Comparison of ENCODE assay signal across 11 mouse cellular contexts in genomic region chr19:28191428-28192116, GRCm38 (mm10).
A peak's percentile ranks its signal among the peaks of the same experiment; 100 is the strongest.
DNase-seq lines count a peak whose midpoint lies in the region; ATAC-seq and TF ChIP-seq lines count a peak whose summit lies in the region.
"Had no signal": no experiment of that assay in that cellular context is flagged by ENCODE, and none has a peak within 500 bp of the region (broad histone marks: within the 10 kb centered on the region; RNA-seq: fewer than 3 reads in every experiment).

No protein-coding gene starts in this region.

- H3K4me1 ChIP-seq in lung, embryonic 14.5 days (ENCODE audit: insufficient read depth), result no peaks in the 10 kb centered on the region
- peaks cover 18% of the 10 kb centered on the region for H3K4me1 ChIP-seq in forebrain, embryonic 13.5 days
- H3K4me1 ChIP-seq in midbrain, embryonic 15.5 days, result peaks cover 11% of the 10 kb centered on the region

- no peaks in the 10 kb centered on the region for H3K36me3 ChIP-seq in lung, embryonic 14.5 days (ENCODE audit: insufficient read depth)
- H3K36me3 ChIP-seq in forebrain, embryonic 13.5 days (ENCODE audit: poor library complexity, severe bottlenecking), result no peaks in the 10 kb centered on the region
- H3K36me3 ChIP-seq in midbrain, embryonic 15.5 days (replicated peaks), result no peaks in the 10 kb centered on the region

- no peaks in the 10 kb centered on the region for H3K27me3 ChIP-seq in lung, embryonic 14.5 days (ENCODE audit: insufficient read depth, low read length)
- H3K27me3 ChIP-seq in forebrain, embryonic 13.5 days, result no peaks in the 10 kb centered on the region
- H3K27me3 ChIP-seq in midbrain, embryonic 15.5 days (replicated peaks), result no peaks in the 10 kb centered on the region

- H3K4me3 ChIP-seq in lung, embryonic 14.5 days (ENCODE audit: low read depth, low read length), result no peak overlapping the region
- H3K4me3 ChIP-seq in forebrain, embryonic 13.5 days, result no peak overlapping the region
- H3K4me3 ChIP-seq in midbrain, embryonic 15.5 days, result no peak overlapping the region

- no peak overlapping the region for H3K9ac ChIP-seq in lung, embryonic 14.5 days
- H3K9ac ChIP-seq in forebrain, embryonic 13.5 days, result no peak overlapping the region
- no peak overlapping the region for H3K9ac ChIP-seq in midbrain, embryonic 15.5 days

- H3K9me3 ChIP-seq in lung, embryonic 14.5 days (ENCODE audit: low read depth, low read length), result no peaks in the 10 kb centered on the region
- H3K9me3 ChIP-seq in forebrain, embryonic 13.5 days (replicated peaks), result 0 out of 2 replicates have a peak, but pooled peaks cover 4% of the 10 kb centered on the region
- H3K9me3 ChIP-seq in midbrain, embryonic 15.5 days, result no peaks in the 10 kb centered on the region

- H3K27ac ChIP-seq in lung, embryonic 14.5 days (ENCODE audit: low read depth), result no peak overlapping the region
- H3K27ac ChIP-seq in forebrain, embryonic 13.5 days, result no peak overlapping the region
- H3K27ac ChIP-seq in midbrain, embryonic 15.5 days, result peak overlapping the region; percentile 5; the same call in 1 of the 2 replicates

- intact Hi-C loops in heart, postnatal 10 days (cut with DNase I), result no loop called here

- ATAC-seq in lung, embryonic 14.5 days (ENCODE audit: insufficient read depth), result no peak
- ATAC-seq in forebrain, embryonic 13.5 days, result peak; percentile 72; the same call in 1 of the 2 replicates
- ATAC-seq in midbrain, embryonic 15.5 days (replicated peaks), result no peak
- ATAC-seq: CD4-positive, CD25-positive, alpha-beta regulatory T cell, adult 4 months had no signal

- TF ChIP-seq CTCF in lung, embryonic 14.5 days (IDR thresholded peaks at IDR 0.05; ENCODE audit: low read depth), result no peak

- H3K4me2 ChIP-seq in lung, embryonic 14.5 days, result no peak overlapping the region
- peak overlapping the region; percentile 18; the same call in 1 of the 2 replicates for H3K4me2 ChIP-seq in forebrain, embryonic 13.5 days
- no peak overlapping the region for H3K4me2 ChIP-seq in midbrain, embryonic 15.5 days

- WGBS in lung, embryonic 14.5 days, result 11% methylated on average over 9 of the region's 9 CpGs
- WGBS in forebrain, embryonic 13.5 days, result 5% methylated on average over 9 of the region's 9 CpGs
- WGBS in midbrain, embryonic 15.5 days, result 11% methylated on average over 9 of the region's 9 CpGs

- peak; percentile 50 for DNase-seq in lung, embryonic 14.5 days
- no peak for DNase-seq in lung, adult 18-20 months
- peak; percentile 76 for DNase-seq in kidney, adult 9 months
- DNase-seq in c-Kit-positive CD71-positive TER-119-positive erythroid progenitor cells, embryonic 14.5 days (ENCODE audit: low spot score), result no peak
- DNase-seq in right cerebral cortex, postnatal 36 days (ENCODE audit: low spot score in 2 of 2), result no peak
- no peak for DNase-seq in heart, postnatal 10 days
- DNase-seq: adrenal gland, postnatal 36 days; cerebellum, adult 9-10 months had no signal

Comparison
In these comparisons a context has a peak if more than half of its experiments do, and no peak if none do; other contexts are left out.
1. DNase-seq: peak in lung, embryonic 14.5 days (single experiment) and kidney, adult 9 months (single experiment); none in lung, adult 18-20 months (0 of 2), c-Kit-positive CD71-positive TER-119-positive erythroid progenitor cells, embryonic 14.5 days (single experiment), right cerebral cortex, postnatal 36 days (0 of 2) and heart, postnatal 10 days (0 of 2).